Mouse (Mus musculus) brain, embryonic 14.5 days (tissue): ENCODE data around the gene Etl4.

Source experiments
- CTCF ChIP-seq: fragments of 200-500 bp; IDR thresholded peaks from 2 replicates; pipeline ENCODE4 v1.5.1; 2012; ENCODE audit warnings: inconsistent platforms, mild to moderate bottlenecking, moderate library complexity, borderline replicate concordance; ENCODE audit not compliant: insufficient read depth, insufficient read length; ENCODE audit errors: extremely low read depth
- POLR2A ChIP-seq: fragments of 200-500 bp; IDR thresholded peaks from 2 replicates; pipeline ENCODE4 v1.6.1; 2012; ENCODE audit warnings: mild to moderate bottlenecking, inconsistent platforms, borderline replicate concordance; ENCODE audit not compliant: poor library complexity, insufficient read depth, insufficient read length, severe bottlenecking; ENCODE audit errors: extremely low read depth

DNA sequence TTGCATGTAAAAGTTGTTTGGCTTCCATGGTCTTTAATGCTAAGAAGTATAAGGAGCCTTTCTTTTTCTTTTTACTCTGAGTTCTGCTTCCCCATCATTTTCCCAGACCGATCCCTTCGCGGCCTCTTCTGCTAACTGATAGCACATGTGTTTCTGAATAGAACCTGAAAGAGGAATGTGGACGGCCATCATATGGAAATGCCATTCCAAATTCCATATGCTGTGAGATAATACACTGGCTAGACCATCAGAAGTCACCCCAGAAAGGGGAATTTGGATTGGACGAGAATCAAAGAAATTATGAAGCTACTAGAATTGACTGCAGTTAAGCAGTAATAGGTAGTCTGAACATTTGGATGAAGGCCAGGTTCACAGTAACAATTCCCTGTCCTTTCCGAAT is 694.4 kb downstream of the Etl4 start:
- TF ChIP-seq POLR2A (no peak), CTCF (no peak)
